Mouse (Mus musculus): Measurements from ENCODE around the gene Mxi1. TPM values are rescaled to one million over a fixed set of nuclear protein-coding genes. Genes with fewer than 3 reads are reported as not detected.

Mxi1 gene
- total and polyA plus RNA-seq, 2 experiments from 2014 or later: 48.4 to 48.9 TPM

DNA sequence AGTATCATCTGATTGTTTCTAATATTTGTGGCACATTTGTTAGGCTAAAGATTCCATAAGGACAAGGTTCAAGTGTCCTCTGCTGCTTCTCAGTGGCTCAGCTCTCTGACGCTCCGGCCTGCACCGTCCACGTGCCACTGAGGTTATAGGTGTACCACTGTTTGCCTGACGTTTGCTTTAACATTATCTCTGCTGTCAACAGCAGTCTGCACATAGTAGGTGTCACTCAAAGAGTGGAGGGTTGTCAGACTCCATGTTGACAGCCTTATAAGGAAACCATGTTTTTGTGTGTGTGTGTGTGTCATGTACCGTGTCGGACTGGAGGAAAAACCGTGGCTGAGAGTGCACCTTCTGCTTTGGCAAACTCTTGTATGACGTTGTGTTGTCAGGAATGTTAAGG lies 24.9 kb downstream of the Mxi1 start:
- ATAC-seq (no peak), DNase-seq (no peak)
- WGBS: 88% methylated on average over 9 of the region's 9 CpGs
- Histone ChIP-seq H3K27me3 (ENCODE audit: insufficient read depth, low read length) (no peaks in the 10 kb centered on the region), H3K4me2 (ENCODE audit: low read depth) (no peak overlapping the region), H3K4me1 (ENCODE audit: insufficient read depth) (no peaks in the 10 kb centered on the region), H3K27ac (ENCODE audit: low read depth, low read length) (no peak overlapping the region), H3K9me3 (ENCODE audit: low read length) (no peaks in the 10 kb centered on the region), H3K4me3 (ENCODE audit: low read depth, low read length) (no peak overlapping the region), H3K9ac (no peak overlapping the region), H3K36me3 (ENCODE audit: insufficient read depth) (peaks cover 7% of the 10 kb centered on the region; the same call in 1 of the 2 replicates)
- TF ChIP-seq CTCF (IDR thresholded peaks at IDR 0.05; ENCODE audit: low read depth): no peak

DNA sequence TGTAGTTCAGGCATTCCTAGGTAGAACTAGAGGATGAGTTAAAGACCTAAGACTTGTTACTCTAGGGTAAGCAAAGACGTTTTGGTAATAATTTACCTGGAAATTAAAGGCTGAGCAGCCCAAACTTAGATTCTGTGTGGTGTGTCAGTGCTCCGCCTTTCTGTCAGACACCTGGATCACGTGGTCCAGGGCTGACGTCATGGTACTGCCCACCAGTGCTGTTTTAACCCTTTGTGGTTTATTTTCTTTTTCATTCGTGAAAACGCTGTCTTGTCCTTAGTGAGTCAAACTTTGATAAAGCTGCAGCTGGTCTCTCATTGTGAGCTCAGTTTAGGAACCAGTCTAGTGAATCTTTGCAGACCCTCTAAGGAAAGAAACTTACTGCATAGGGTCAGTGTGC lies 30.1 kb downstream of the Mxi1 start:
- no peak overlapping the region for H3K4me3 ChIP-seq (ENCODE audit: low read depth, low read length)
- H3K36me3 ChIP-seq (ENCODE audit: insufficient read depth): no peaks in the 10 kb centered on the region; the same call in 1 of the 2 replicates
- no peak overlapping the region for H3K9ac ChIP-seq
- H3K4me1 ChIP-seq (ENCODE audit: insufficient read depth): 0 out of 2 replicates have a peak, but pooled peaks cover 3% of the 10 kb centered on the region
- no peak for ATAC-seq
- H3K4me2 ChIP-seq (ENCODE audit: low read depth): 0 out of 2 replicates have a peak overlapping the region, but pooled peaks have one; percentile 8
- 20% methylated on average over 6 of the region's 6 CpGs for WGBS
- H3K27ac ChIP-seq (ENCODE audit: low read depth, low read length): no peak overlapping the region
- DNase-seq: no peak
- TF ChIP-seq CTCF (IDR thresholded peaks at IDR 0.05; ENCODE audit: low read depth): no peak
- no peaks in the 10 kb centered on the region for H3K9me3 ChIP-seq (ENCODE audit: low read length)
- no peaks in the 10 kb centered on the region for H3K27me3 ChIP-seq (ENCODE audit: insufficient read depth, low read length)

GRCm38 (mm10) chr19:53343174-53343881 lies 33.0 kb downstream of the Mxi1 start:
- ATAC-seq (no peak), DNase-seq (no peak)

GRCm38 (mm10) chr19:53344062-53344461 lies 33.7 kb downstream of the Mxi1 start:
- Histone ChIP-seq H3K27me3 (ENCODE audit: insufficient read depth, low read length) (no peaks in the 10 kb centered on the region), H3K27ac (ENCODE audit: low read depth, low read length) (no peak overlapping the region), H3K9ac (no peak overlapping the region), H3K4me2 (ENCODE audit: low read depth) (no peak overlapping the region), H3K9me3 (ENCODE audit: low read length) (no peaks in the 10 kb centered on the region), H3K4me3 (ENCODE audit: low read depth, low read length) (no peak overlapping the region), H3K36me3 (ENCODE audit: insufficient read depth) (0 out of 2 replicates have a peak, but pooled peaks cover 4% of the 10 kb centered on the region), H3K4me1 (ENCODE audit: insufficient read depth) (0 out of 2 replicates have a peak, but pooled peaks cover 4% of the 10 kb centered on the region)
- DNase-seq: no peak
- ATAC-seq: no peak
- TF ChIP-seq CTCF (IDR thresholded peaks at IDR 0.05; ENCODE audit: low read depth): no peak
- WGBS: 73% methylated on average over 16 of the region's 16 CpGs

More at GRCm38 (mm10) chr19:53343174-53343881, 33.0 kb downstream of the Mxi1 start:
- TF ChIP-seq CTCF (IDR thresholded peaks at IDR 0.05; ENCODE audit: low read depth): no peak
- H3K9ac ChIP-seq: no peak overlapping the region
- WGBS: 89% methylated on average over 13 of the region's 13 CpGs
- no peaks in the 10 kb centered on the region for H3K27me3 ChIP-seq (ENCODE audit: insufficient read depth, low read length)
- H3K4me2 ChIP-seq (ENCODE audit: low read depth): no peak overlapping the region
- 0 out of 2 replicates have a peak, but pooled peaks cover 4% of the 10 kb centered on the region for H3K4me1 ChIP-seq (ENCODE audit: insufficient read depth)
- 0 out of 2 replicates have a peak, but pooled peaks cover 4% of the 10 kb centered on the region for H3K36me3 ChIP-seq (ENCODE audit: insufficient read depth)
- H3K27ac ChIP-seq (ENCODE audit: low read depth, low read length): no peak overlapping the region
- H3K9me3 ChIP-seq (ENCODE audit: low read length): no peaks in the 10 kb centered on the region
- no peak overlapping the region for H3K4me3 ChIP-seq (ENCODE audit: low read depth, low read length)

- Histone ChIP-seq H3K9ac (no peak overlapping the region), H3K27me3 (ENCODE audit: insufficient read depth, low read length) (no peaks in the 10 kb centered on the region), H3K4me3 (ENCODE audit: low read depth, low read length) (no peak overlapping the region), H3K9me3 (ENCODE audit: low read length) (no peaks in the 10 kb centered on the region), H3K4me2 (ENCODE audit: low read depth) (no peak overlapping the region), H3K4me1 (ENCODE audit: insufficient read depth) (0 out of 2 replicates have a peak, but pooled peaks cover 4% of the 10 kb centered on the region), H3K27ac (ENCODE audit: low read depth, low read length) (no peak overlapping the region), H3K36me3 (ENCODE audit: insufficient read depth) (0 out of 2 replicates have a peak, but pooled peaks cover 4% of the 10 kb centered on the region)
- no peak for TF ChIP-seq CTCF (IDR thresholded peaks at IDR 0.05; ENCODE audit: low read depth)
- ATAC-seq: no peak
- DNase-seq: no peak
- WGBS: 80% methylated on average over 14 of the region's 14 CpGs
Measured at GRCm38 (mm10) chr19:53345766-53346165, 35.4 kb downstream of the Mxi1 start.

DNA sequence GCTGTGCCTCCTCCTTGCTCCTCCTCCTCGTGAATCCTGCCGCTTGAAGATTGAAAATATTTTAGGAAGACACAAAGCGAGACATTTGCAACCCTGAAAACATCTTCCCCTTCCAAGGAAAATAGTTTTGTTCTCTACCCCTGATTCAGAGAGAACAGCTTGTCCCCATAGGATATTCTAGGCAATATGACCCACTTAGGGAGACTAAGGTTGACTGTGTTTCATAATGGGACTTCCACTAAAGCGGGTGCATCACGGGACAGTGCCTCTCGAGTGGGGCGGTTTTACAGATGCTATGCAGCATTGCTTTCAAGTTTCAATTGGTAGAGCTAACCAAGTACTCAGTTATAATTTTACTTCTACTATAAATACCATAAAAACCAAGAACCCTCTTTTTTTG lies 43.5 kb downstream of the Mxi1 start:
- H3K4me2 ChIP-seq (ENCODE audit: low read depth): no peak overlapping the region
- WGBS: 75% methylated on average over 7 of the region's 7 CpGs
- no peak for DNase-seq

GRCm38 (mm10) chr19:53354271-53355000 lies 44.1 kb downstream of the Mxi1 start:
- no peak for ATAC-seq
- WGBS: 43% methylated on average over 7 of the region's 7 CpGs
- H3K9ac ChIP-seq: no peak overlapping the region
- H3K4me3 ChIP-seq (ENCODE audit: low read depth, low read length): no peak overlapping the region
- no peak overlapping the region for H3K4me2 ChIP-seq (ENCODE audit: low read depth)
- no peaks in the 10 kb centered on the region for H3K27me3 ChIP-seq (ENCODE audit: insufficient read depth, low read length)
- TF ChIP-seq CTCF (IDR thresholded peaks at IDR 0.05; ENCODE audit: low read depth): no peak
- H3K36me3 ChIP-seq (ENCODE audit: insufficient read depth): no peaks in the 10 kb centered on the region
- no peak overlapping the region for H3K27ac ChIP-seq (ENCODE audit: low read depth, low read length)
- no peak for DNase-seq
- H3K9me3 ChIP-seq (ENCODE audit: low read length): no peaks in the 10 kb centered on the region
- no peaks in the 10 kb centered on the region for H3K4me1 ChIP-seq (ENCODE audit: insufficient read depth)

More for the DNA sequence above, 43.5 kb downstream of the Mxi1 start:
- no peak overlapping the region for H3K9ac ChIP-seq
- H3K9me3 ChIP-seq (ENCODE audit: low read length): no peaks in the 10 kb centered on the region
- no peak overlapping the region for H3K4me3 ChIP-seq (ENCODE audit: low read depth, low read length)
- no peaks in the 10 kb centered on the region for H3K36me3 ChIP-seq (ENCODE audit: insufficient read depth)
- no peak for ATAC-seq
- TF ChIP-seq CTCF (IDR thresholded peaks at IDR 0.05; ENCODE audit: low read depth): no peak
- no peaks in the 10 kb centered on the region for H3K27me3 ChIP-seq (ENCODE audit: insufficient read depth, low read length)
- H3K4me1 ChIP-seq (ENCODE audit: insufficient read depth): no peaks in the 10 kb centered on the region
- no peak overlapping the region for H3K27ac ChIP-seq (ENCODE audit: low read depth, low read length)

Data from forebrain, postnatal 0 days (tissue).